Mouse (Mus musculus): ENCODE measurements around the gene Gnb4. TPM values are rescaled to one million over a fixed set of nuclear protein-coding genes. Genes with fewer than 3 reads are reported as not detected.

The Gnb4 gene
- 1.9 and 2.8 TPM in 2 replicates for polyA plus RNA-seq (2012; rRNA removed)

GRCm38 (mm10) chr3:32616331-32617052 lies at the start of gene Gnb4:
TSS of gene Gnb4 (minus strand) at chr3:32616585.
- Histone ChIP-seq H3K27me3 (ENCODE audit: control insufficient read depth, insufficient read depth, low read length) (no peaks in the 10 kb centered on the region), H3K36me3 (ENCODE audit: control insufficient read depth, insufficient read depth, low read length) (no peaks in the 10 kb centered on the region), H3K4me1 (ENCODE audit: control insufficient read depth, insufficient read depth, low read length) (peaks cover 9% of the 10 kb centered on the region), H3K27ac (ENCODE audit: control insufficient read depth, insufficient read depth, low read depth, low read length) (no peak within 1 kb of the TSS), H3K4me3 (ENCODE audit: control insufficient read depth, low read depth, low read length) (peak within 1 kb of the TSS; percentile 84)
- TF ChIP-seq CTCF (IDR thresholded peaks at IDR 0.05; ENCODE audit: control insufficient read depth, insufficient read depth, insufficient replicate concordance, low read depth, low read length) (no peak), POLR2A (IDR thresholded peaks at IDR 0.05; ENCODE audit: control insufficient read depth, low read depth, low read length) (no peak)

GRCm38 (mm10) chr3:32661556-32661930 lies 45.2 kb upstream of the Gnb4 start:
- Histone ChIP-seq H3K36me3 (ENCODE audit: control insufficient read depth, insufficient read depth, low read length) (no peaks in the 10 kb centered on the region), H3K27me3 (ENCODE audit: control insufficient read depth, insufficient read depth, low read length) (no peaks in the 10 kb centered on the region), H3K27ac (ENCODE audit: control insufficient read depth, insufficient read depth, low read depth, low read length) (no peak overlapping the region), H3K4me1 (ENCODE audit: control insufficient read depth, insufficient read depth, low read length) (peaks cover 5% of the 10 kb centered on the region), H3K4me3 (ENCODE audit: control insufficient read depth, low read depth, low read length) (no peak overlapping the region)
- TF ChIP-seq CTCF (IDR thresholded peaks at IDR 0.05; ENCODE audit: control insufficient read depth, insufficient read depth, insufficient replicate concordance, low read depth, low read length) (no peak), POLR2A (IDR thresholded peaks at IDR 0.05; ENCODE audit: control insufficient read depth, low read depth, low read length) (no peak)

- TF ChIP-seq CTCF (IDR thresholded peaks at IDR 0.05; ENCODE audit: control insufficient read depth, insufficient read depth, insufficient replicate concordance, low read depth, low read length) (no peak), POLR2A (IDR thresholded peaks at IDR 0.05; ENCODE audit: control insufficient read depth, low read depth, low read length) (no peak)
- no peaks in the 10 kb centered on the region for H3K27me3 ChIP-seq (ENCODE audit: control insufficient read depth, insufficient read depth, low read length)
- no peaks in the 10 kb centered on the region for H3K36me3 ChIP-seq (ENCODE audit: control insufficient read depth, insufficient read depth, low read length)
- no peak overlapping the region for H3K4me3 ChIP-seq (ENCODE audit: control insufficient read depth, low read depth, low read length)
- H3K27ac ChIP-seq (ENCODE audit: control insufficient read depth, insufficient read depth, low read depth, low read length): no peak overlapping the region
- peaks cover 5% of the 10 kb centered on the region for H3K4me1 ChIP-seq (ENCODE audit: control insufficient read depth, insufficient read depth, low read length)
Observed at GRCm38 (mm10) chr3:32660831-32661555, 44.6 kb upstream of the Gnb4 start.

- no peak overlapping the region for H3K4me3 ChIP-seq (ENCODE audit: control insufficient read depth, low read depth, low read length)
- no peak overlapping the region for H3K27ac ChIP-seq (ENCODE audit: control insufficient read depth, insufficient read depth, low read depth, low read length)
- H3K4me1 ChIP-seq (ENCODE audit: control insufficient read depth, insufficient read depth, low read length): peaks cover 5% of the 10 kb centered on the region
- H3K36me3 ChIP-seq (ENCODE audit: control insufficient read depth, insufficient read depth, low read length): no peaks in the 10 kb centered on the region
- no peaks in the 10 kb centered on the region for H3K27me3 ChIP-seq (ENCODE audit: control insufficient read depth, insufficient read depth, low read length)
- no peak for TF ChIP-seq CTCF (IDR thresholded peaks at IDR 0.05; ENCODE audit: control insufficient read depth, insufficient read depth, insufficient replicate concordance, low read depth, low read length)
- no peak for TF ChIP-seq POLR2A (IDR thresholded peaks at IDR 0.05; ENCODE audit: control insufficient read depth, low read depth, low read length)
Observed at GRCm38 (mm10) chr3:32660276-32660675, 43.9 kb upstream of the Gnb4 start.

GRCm38 (mm10) chr3:32659506-32659905 lies 43.1 kb upstream of the Gnb4 start:
- no peak overlapping the region for H3K27ac ChIP-seq (ENCODE audit: control insufficient read depth, insufficient read depth, low read depth, low read length)
- H3K4me3 ChIP-seq (ENCODE audit: control insufficient read depth, low read depth, low read length): no peak overlapping the region
- H3K4me1 ChIP-seq (ENCODE audit: control insufficient read depth, insufficient read depth, low read length): peaks cover 5% of the 10 kb centered on the region
- TF ChIP-seq CTCF (IDR thresholded peaks at IDR 0.05; ENCODE audit: control insufficient read depth, insufficient read depth, insufficient replicate concordance, low read depth, low read length) (no peak), POLR2A (IDR thresholded peaks at IDR 0.05; ENCODE audit: control insufficient read depth, low read depth, low read length) (no peak)
- no peaks in the 10 kb centered on the region for H3K27me3 ChIP-seq (ENCODE audit: control insufficient read depth, insufficient read depth, low read length)
- H3K36me3 ChIP-seq (ENCODE audit: control insufficient read depth, insufficient read depth, low read length): no peaks in the 10 kb centered on the region

- no peaks in the 10 kb centered on the region for H3K36me3 ChIP-seq (ENCODE audit: control insufficient read depth, insufficient read depth, low read length)
- H3K27ac ChIP-seq (ENCODE audit: control insufficient read depth, insufficient read depth, low read depth, low read length): no peak overlapping the region
- TF ChIP-seq CTCF (IDR thresholded peaks at IDR 0.05; ENCODE audit: control insufficient read depth, insufficient read depth, insufficient replicate concordance, low read depth, low read length) (no peak), POLR2A (IDR thresholded peaks at IDR 0.05; ENCODE audit: control insufficient read depth, low read depth, low read length) (no peak)
- H3K4me1 ChIP-seq (ENCODE audit: control insufficient read depth, insufficient read depth, low read length): peaks cover 5% of the 10 kb centered on the region
- H3K27me3 ChIP-seq (ENCODE audit: control insufficient read depth, insufficient read depth, low read length): no peaks in the 10 kb centered on the region
- peak overlapping the region; percentile 34 for H3K4me3 ChIP-seq (ENCODE audit: control insufficient read depth, low read depth, low read length)
Observed at GRCm38 (mm10) chr3:32658821-32659220, 42.4 kb upstream of the Gnb4 start.

- Histone ChIP-seq H3K27ac (ENCODE audit: control insufficient read depth, insufficient read depth, low read depth, low read length) (no peak overlapping the region), H3K27me3 (ENCODE audit: control insufficient read depth, insufficient read depth, low read length) (no peaks in the 10 kb centered on the region), H3K4me3 (ENCODE audit: control insufficient read depth, low read depth, low read length) (peak overlapping the region; percentile 34), H3K36me3 (ENCODE audit: control insufficient read depth, insufficient read depth, low read length) (no peaks in the 10 kb centered on the region), H3K4me1 (ENCODE audit: control insufficient read depth, insufficient read depth, low read length) (peaks cover 5% of the 10 kb centered on the region)
- no peak for TF ChIP-seq POLR2A (IDR thresholded peaks at IDR 0.05; ENCODE audit: control insufficient read depth, low read depth, low read length)
- no peak for TF ChIP-seq CTCF (IDR thresholded peaks at IDR 0.05; ENCODE audit: control insufficient read depth, insufficient read depth, insufficient replicate concordance, low read depth, low read length)
Observed at GRCm38 (mm10) chr3:32658401-32658800, 42.0 kb upstream of the Gnb4 start.

All from testis, adult 2 months (tissue).